Mouse (Mus musculus) E14TG2a.4 (cell line): ENCODE measurements around the gene Sowaha.
A peak's percentile ranks its signal among the peaks of the same experiment; 100 is the strongest.

Experiments used
- H3K27me3 ChIP-seq: 2 replicates; pipeline ENCODE4 v1.6.1; 2014; ENCODE audit warnings: low read length, control low read depth; ENCODE audit not compliant: insufficient read depth
- H3K36me3 ChIP-seq: 2 replicates; pipeline ENCODE4 v1.6.1; 2014; ENCODE audit warnings: low read length, control low read depth; ENCODE audit not compliant: insufficient read depth
- H3K4me1 ChIP-seq: replicated peaks from 2 replicates; pipeline ENCODE4 v1.6.1; 2014; ENCODE audit warnings: low read depth, low read length, control low read depth
- H3K4me3 ChIP-seq: replicated peaks from 2 replicates; pipeline ENCODE4 v1.5.1; 2014; ENCODE audit warnings: mild to moderate bottlenecking, low read length
- H3K9me3 ChIP-seq: 2 replicates; pipeline ENCODE4 v1.6.1; 2014; ENCODE audit warnings: low read length, control low read depth
- CTCF ChIP-seq: conservative IDR thresholded peaks from 2 replicates; pipeline ENCODE4 v1.5.1; 2014; ENCODE audit warnings: low read length
- NANOG ChIP-seq: IDR thresholded peaks from 2 replicates; pipeline ENCODE4 v1.6.1; 2014; ENCODE audit warnings: borderline replicate concordance, low read length, mixed read lengths
- POU5F1 ChIP-seq: IDR thresholded peaks from 2 replicates; pipeline ENCODE4 v1.6.1; 2014; ENCODE audit warnings: low read length, borderline replicate concordance

The Sowaha gene

DNA sequence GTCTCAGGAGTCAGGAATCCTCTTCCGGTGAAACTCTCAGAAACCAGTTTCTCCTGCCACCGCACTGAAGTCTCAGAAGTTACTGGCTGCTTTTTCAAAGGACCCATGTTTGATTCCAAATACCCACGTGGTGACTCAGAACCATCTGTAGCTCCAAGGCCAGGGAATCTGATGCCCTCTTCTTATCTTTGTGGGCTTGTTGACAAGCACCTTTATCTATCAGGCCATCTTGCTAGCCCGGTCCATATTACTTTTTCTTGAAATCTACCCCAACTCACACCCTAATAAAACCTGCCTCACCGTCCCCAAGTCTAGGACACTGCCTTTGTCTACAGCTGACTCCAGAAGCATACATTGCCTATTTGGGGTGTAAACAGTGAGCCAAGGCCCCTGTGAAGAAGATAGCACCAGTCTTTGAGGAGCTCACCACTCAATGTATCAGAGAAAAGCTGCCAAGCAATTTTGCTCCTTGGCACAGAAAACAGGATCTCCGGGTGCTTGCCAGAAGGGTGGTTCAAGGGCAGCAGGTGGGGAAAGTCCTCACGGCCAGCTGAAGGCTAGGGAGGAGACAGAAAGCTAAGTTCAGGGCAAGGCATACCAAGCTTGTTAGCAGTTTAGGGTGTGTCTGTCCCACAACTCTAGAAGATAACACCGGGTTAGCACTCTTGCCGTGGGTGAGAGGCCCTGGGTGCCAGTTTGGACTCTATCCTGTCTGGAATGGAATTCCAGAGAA is 3.3 kb upstream of the Sowaha start:
- Histone ChIP-seq H3K4me1 (peaks cover 19% of the 10 kb centered on the region), H3K9me3 (no peaks in the 10 kb centered on the region), H3K4me3 (no peak overlapping the region), H3K36me3 (no peaks in the 10 kb centered on the region), H3K27me3 (peaks cover 73% of the 10 kb centered on the region)
- TF ChIP-seq CTCF (no peak), NANOG (no peak), POU5F1 (no peak)

DNA sequence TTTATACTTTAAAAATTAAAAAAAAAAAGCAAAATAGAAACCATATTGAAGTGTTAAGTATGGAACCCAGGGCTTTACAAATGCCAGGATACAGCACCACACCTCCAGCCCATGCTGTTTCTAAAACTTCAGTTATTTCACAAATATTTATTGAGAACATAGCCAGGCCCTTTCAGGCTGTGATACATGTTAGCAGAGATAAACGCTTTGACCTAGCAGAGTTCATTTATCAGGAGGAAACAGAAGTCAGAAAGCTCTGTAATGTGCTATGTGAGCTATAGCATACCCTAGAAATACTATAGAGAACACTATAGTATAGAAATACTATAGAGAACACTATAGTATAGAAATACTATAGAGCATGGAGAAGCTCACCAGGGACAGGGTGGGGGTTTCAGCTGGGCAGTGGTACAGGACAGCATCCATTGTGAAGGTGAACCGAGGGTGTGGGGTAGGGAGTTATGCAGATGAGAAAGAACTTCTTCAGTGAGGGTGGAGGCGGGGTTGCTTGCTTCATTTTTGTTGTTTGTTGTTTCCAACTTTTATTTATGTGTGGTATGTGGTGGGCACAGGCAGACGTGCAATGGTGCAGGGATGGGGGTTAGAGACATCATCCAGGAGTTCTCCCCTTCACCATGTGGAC is 1.1 kb upstream of the Sowaha start:
- H3K4me3 ChIP-seq = no peak overlapping the region
- H3K27me3 ChIP-seq = peaks cover 71% of the 10 kb centered on the region
- peaks cover 11% of the 10 kb centered on the region for H3K4me1 ChIP-seq
- no peaks in the 10 kb centered on the region for H3K9me3 ChIP-seq
- TF ChIP-seq POU5F1 = no peak
- no peak for TF ChIP-seq NANOG
- TF ChIP-seq CTCF = no peak
- H3K36me3 ChIP-seq = no peaks in the 10 kb centered on the region

DNA sequence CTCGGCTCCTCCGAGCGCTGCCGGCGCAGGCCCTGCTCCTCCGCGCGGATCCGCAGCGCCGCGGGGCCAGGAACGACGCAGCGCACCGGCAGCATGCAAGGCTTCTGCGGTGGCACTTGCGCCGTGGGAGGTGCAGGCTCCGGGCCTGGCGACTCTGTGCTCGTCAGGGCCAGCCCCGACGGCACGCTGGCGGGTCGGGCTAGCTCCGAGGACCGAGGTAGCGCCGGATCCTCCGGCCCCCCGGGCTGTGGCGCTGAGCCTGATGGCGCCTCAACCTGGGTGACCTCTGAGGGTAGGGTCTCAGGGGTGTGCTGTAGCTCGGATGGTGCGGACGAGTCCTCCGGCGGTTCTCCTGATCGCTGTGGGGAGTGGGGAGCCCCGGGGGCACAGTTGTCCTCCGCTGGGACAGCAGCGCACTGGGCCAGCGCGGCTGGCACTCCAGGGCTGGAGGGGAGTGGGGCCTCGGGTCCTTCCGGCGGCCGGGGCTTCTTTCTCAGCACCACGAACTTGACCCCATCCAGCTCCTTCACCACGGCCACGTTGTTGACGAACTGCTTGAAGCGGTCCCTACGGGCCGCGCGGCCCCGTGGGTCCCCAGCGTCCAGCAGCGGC is 797 bp downstream of the Sowaha start:
- H3K27me3 ChIP-seq = peaks cover 85% of the 10 kb centered on the region
- peak overlapping the region; percentile 80 for H3K4me3 ChIP-seq
- no peaks in the 10 kb centered on the region for H3K9me3 ChIP-seq
- H3K4me1 ChIP-seq = peaks cover 7% of the 10 kb centered on the region; the same call in 1 of the 2 replicates
- no peak for TF ChIP-seq CTCF
- TF ChIP-seq NANOG = no peak
- TF ChIP-seq POU5F1 = no peak
- no peaks in the 10 kb centered on the region for H3K36me3 ChIP-seq

DNA sequence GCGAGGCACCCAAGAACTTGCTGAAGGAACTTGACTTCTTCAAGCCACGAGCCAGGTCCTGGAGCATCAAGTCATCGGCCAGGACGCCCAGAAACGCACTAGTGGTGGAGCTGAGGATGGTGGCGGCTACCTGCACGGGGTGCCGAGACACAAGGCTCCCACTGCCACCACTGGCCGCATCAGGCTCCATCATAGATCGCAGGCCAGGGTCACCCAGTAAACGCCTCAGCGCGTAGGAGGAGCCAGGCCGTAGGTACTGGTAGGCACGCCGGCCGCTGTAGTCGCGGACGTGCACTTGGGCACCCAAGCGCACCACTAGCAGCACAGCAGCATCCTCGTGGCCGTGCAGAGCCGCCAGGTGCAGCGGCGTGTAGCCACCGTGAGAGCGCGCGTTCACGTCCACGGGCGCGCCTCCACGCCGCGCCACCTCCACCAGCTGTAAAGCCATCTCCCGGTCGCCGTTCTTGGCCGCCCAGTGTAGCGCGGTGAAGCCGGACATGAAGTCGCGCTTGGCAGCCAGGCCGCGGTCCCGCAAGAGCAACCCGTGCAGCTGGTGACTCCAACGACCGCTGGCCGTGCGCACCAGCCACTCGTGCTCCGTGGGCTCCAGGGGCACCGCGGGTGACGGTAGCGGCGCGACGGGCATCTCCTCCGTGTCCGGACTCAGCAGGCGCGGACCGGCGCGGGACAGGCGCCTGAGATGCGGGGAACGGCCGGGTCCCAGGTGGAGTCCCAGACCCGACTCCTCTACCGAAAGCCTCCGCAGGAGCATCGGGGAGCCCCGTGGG is 1.5 kb downstream of the Sowaha start:
- Histone ChIP-seq H3K4me1 (peaks cover 7% of the 10 kb centered on the region; the same call in 1 of the 2 replicates), H3K9me3 (no peaks in the 10 kb centered on the region), H3K36me3 (no peaks in the 10 kb centered on the region), H3K27me3 (peaks cover 90% of the 10 kb centered on the region), H3K4me3 (peak overlapping the region; percentile 80)
- TF ChIP-seq NANOG (no peak), POU5F1 (no peak), CTCF (no peak)

DNA sequence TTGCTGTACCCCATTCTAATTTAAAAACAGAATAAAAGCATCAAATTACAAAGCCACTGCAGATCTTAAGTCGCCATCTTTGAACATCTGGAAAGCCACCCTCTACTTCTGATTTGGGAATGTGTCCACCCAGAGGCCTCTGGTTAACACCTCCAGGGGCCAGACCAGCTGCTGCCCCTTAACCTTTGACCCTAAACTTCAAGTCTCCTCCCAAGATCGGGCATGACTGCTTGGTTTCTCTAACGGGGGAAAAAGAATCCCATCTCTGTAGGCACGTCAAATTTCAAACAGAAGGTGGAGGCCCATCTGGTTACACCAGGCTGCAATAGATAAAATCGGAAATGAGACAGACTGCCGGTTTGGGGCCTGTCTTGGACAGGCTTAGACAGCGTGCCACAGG is 2.2 kb downstream of the Sowaha start:
- H3K9me3 ChIP-seq = no peaks in the 10 kb centered on the region
- peak overlapping the region; percentile 80; the same call in 1 of the 2 replicates for H3K4me3 ChIP-seq
- H3K27me3 ChIP-seq = peaks cover 90% of the 10 kb centered on the region
- TF ChIP-seq CTCF (no peak), POU5F1 (no peak), NANOG (no peak)
- no peaks in the 10 kb centered on the region for H3K36me3 ChIP-seq
- H3K4me1 ChIP-seq = peaks cover 7% of the 10 kb centered on the region; the same call in 1 of the 2 replicates

DNA sequence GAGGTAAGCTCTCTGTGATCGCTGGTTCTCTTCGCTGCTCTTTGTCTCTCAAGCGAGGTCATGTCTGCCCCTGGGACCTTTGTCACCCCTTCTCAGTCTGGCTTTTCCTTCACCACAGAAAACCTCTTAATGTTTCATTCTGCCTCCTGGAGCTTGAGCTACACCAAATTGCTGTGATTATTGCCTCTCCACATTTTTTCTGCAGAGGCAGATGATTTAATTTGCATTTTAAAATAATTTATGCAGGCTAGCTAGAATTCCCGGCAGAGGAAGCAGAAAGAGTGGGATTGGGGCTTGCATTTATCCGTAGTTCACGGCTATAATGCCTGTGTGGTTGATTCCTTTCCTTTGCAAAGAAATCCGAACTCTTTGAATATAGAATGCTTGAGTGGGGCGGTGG is 4.5 kb downstream of the Sowaha start:
- TF ChIP-seq POU5F1 = no peak
- no peak for TF ChIP-seq CTCF
- no peak for TF ChIP-seq NANOG
- Histone ChIP-seq H3K9me3 (no peaks in the 10 kb centered on the region), H3K36me3 (no peaks in the 10 kb centered on the region), H3K4me1 (peaks cover 8% of the 10 kb centered on the region; the same call in 1 of the 2 replicates), H3K4me3 (no peak overlapping the region), H3K27me3 (peaks cover 92% of the 10 kb centered on the region)

DNA sequence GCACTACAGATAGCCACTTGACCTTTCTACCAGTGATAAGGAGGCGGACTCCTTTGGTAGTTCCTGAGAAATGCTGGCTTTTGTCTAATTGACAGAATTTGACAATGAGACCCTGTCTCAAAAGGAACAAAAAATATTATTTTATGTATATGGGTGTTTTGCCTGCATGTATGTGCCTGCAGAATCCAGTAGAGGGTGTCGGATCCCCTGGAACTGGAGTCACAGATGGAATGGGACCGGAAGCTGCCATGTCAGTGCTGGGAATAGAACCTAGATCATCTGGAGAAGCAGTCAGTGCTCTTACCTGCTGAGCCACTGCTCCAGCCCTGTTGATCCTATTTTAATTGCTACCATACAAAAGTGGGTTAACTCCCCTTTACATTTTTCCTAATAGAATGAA is 7.4 kb downstream of the Sowaha start:
- no peaks in the 10 kb centered on the region for H3K36me3 ChIP-seq
- H3K9me3 ChIP-seq = no peaks in the 10 kb centered on the region
- H3K4me1 ChIP-seq = peaks cover 8% of the 10 kb centered on the region
- H3K27me3 ChIP-seq = peaks cover 92% of the 10 kb centered on the region
- H3K4me3 ChIP-seq = no peak overlapping the region
- TF ChIP-seq CTCF (peak; percentile 10; the same call in 1 of the 2 replicates), POU5F1 (no peak), NANOG (no peak)
